Mouse (Mus musculus) urinary bladder, postnatal 14 days (tissue): ENCODE measurements around the gene Plpp7.

Source experiments
- DNase-seq: peaks from one replicate; pipeline ENCODE4 v3.0.0; 2021; ENCODE audit warnings: low spot score

Plpp7 gene

DNA sequence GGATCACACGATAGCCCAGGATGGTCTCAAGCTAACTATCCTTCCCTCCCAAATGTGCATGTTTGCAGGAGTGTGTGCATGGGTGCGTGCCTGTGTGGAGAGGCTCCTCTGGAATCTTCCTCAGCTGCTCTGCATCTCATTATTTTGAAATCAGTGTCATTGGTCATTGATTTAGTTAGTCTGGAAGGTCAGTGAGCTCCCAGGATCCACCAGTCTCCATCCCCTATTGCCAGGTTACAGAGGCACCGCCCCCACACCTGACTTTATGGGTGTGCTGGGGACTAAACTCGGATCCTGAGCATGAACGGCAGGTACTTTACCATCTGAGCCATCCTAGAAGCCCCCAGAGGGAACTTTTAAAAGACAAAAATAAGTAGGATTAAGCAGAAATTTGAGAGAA lies 7.6 kb downstream of the Plpp7 start:
- DNase-seq = no peak

DNA sequence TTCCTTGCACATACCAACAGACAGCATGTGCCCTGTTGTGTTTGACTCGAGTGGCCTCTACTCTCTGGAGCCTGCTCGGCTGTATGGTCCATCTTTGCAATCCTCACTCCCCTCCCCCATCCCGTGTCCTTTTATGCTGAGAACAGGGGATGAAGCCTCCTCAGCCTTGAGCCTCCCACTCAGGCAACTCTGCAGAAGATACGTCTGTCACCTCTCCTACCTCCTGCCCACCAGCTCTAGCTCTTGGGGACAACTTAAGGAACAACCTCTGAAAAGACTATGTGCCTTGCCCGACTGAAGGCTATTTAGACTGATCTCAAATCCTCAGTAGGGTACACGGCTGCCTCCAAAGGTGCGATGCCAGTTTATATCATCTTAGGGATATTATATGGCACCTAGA lies 8.2 kb downstream of the Plpp7 start:
- DNase-seq = no peak

DNA sequence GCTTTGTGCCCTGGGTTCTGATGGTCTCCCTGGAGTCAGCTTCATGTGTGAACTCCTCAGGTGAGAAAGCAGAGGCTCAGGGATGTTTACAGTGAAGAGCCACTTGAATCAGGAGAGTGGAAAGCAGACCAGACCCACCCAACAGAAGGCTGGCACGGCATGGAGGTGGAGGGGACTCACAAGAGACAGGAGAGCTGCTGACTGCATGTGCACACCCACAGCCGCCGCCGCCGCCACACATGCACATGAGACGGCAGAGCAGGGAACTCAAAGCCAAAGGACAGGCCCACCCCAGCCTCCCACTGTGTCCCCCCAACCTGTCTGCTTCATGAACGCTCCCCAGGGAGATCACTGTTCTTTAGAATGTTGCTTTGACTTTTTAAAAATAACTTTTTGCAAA lies 8.8 kb downstream of the Plpp7 start:
- no peak for DNase-seq

DNA sequence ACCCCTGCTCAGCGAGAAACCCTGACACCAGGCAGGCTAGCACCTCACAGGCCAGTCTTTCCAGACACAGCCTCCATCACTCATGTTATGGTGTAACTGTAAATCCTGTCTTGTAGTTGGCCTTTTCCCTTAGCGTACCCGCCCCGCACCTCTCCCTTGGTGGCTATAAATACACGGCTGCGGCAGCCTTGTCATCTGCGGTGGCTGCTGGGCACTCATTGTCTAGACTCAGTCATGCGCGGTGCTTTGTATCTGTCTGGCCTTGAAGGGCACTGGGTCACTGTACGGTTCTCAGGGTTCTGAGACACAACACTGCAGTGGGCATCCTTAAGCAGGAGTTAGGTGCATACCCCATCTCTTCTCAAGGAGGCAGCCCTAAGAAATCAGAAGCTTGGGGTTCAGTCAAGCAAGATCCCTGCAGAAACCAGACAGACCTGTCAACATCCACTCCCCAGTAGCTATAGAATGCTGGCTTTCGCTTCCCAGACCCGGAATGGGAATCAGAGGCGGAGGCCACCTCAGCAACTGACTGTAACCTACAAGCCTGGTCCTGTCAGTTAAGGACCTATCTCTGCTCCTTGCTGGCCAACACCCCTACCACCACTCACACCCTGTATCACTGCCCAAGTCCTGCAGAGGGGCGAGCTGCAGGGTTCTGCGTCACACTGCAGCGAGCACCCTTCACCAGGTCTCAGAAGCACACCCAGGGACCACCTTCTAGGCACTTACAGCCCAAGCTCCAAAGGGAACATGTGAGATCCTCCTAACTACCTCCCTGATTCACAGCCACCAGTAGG lies 10.0 kb downstream of the Plpp7 start:
- no peak for DNase-seq

DNA sequence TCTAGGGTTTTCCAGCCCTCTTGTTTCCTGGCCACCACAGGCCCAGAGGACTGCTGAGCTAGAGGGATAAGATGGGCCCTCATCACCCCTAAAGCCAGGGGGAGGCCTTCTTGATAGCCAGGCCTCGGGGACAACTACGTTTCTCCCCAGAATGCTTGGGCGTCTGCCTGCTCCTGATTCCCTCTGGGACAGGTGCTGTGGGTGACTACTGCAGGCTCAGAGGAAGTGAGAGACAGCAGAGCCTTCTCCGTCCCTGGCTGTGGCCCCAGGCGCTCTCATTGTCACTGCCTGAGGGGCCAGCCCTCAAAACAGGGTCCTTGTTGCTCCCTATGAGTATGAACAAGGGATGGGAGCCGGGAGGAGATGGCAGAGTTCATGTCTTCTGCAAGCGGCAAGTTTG lies 10.6 kb downstream of the Plpp7 start:
- no peak for DNase-seq

DNA sequence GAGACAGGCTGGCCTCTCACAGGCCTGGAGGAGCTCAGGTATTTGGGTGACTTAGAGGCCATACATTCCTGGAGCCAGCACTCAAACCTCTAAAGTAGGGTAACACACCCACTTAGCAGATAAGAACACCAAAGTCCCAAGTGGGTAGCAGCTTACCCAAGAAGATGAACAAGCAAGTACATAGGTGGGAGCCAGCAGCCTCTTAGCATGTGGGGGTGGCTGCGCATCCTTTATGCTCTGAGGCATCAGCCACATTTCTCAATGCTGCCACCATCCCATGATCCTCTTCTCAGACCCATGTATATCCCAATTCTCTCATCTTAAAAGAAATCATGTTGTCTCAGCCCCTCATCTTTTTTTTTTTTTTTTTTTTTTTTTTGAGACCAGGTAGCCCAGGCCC lies 15.9 kb downstream of the Plpp7 start:
- DNase-seq = no peak

DNA sequence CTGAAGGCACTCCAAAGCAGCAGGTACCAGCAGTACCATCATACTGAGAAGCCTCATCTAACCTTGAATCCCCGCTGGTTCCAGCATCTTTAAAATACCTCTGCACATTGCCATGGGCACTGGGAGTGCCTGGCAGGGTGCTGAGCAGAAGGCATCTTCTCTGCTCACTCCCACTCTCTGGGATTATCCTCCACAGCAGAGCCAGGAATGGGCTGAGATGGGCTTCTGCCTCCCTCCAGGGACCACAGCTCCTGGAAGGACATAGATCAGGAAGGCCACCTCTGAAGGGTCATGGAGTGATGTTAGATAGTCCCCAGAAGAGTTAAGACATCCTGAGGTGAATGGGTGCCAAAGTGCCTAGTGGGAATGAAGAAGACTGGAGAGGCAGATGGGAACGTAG lies 17.2 kb downstream of the Plpp7 start:
- no peak for DNase-seq

DNA sequence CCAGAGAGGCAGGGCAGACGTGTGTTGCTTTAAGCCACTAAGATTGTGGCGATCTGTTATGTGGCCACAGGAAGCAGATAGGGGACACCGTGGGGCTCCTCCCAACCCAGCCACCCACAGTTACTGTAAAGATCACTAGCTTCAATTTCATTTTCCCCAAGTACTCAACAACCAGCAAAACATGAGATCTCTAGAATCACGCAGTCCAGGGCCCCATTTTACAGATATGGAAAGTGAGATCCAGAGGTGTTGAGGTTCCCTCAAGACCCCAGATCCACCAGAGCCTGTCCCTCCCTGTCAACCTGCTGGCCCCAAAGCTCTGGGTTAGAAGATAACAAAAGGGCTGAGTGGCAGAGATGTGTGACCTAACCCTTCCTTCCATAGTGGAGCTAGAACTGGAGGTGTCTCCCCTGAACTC lies 20.5 kb downstream of the Plpp7 start:
- no peak for DNase-seq

DNA sequence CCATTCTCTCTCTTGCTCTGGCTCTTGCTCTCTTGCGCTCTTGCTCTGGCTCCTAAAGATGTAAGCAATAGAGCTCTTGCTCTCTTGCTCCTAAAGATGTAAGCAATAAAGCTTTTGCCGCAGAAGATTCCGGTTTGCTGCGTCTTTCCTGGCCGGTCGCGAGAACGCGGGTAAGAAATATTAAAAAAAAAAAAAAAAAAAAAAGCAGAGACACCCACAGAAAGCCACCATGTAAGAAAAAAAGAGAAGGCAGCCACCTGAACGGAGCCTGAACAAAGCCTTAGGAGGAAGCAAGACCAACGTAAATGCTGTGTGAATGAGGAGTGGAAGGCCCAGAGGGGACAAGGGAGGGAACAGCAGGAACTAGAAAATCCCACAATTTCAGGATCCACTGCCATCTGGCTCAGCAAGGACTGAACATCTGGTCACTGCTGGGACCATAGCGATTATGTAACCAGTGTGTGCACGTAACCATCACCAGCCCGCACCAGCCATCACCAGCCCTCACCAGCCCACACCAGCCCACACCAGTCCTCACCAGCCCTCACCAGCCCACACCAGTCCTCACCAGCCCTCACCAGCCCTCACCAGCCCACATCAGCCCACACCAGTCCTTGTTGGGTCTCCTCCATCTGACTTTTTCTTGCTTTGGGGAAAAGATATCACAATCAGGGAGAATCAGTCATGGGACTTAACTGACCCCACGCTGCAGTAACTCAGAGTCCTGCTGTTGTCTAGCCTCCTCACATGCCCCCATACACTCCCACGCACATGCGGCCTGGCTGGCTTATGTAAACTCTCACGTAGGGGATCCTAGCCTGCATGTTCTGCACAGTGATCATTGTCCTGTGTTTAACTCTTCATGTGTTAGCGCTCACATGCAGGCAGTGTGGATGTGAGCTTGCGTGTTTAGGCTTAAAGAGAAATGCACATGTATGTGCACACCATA lies 24.7 kb downstream of the Plpp7 start:
- no peak for DNase-seq

DNA sequence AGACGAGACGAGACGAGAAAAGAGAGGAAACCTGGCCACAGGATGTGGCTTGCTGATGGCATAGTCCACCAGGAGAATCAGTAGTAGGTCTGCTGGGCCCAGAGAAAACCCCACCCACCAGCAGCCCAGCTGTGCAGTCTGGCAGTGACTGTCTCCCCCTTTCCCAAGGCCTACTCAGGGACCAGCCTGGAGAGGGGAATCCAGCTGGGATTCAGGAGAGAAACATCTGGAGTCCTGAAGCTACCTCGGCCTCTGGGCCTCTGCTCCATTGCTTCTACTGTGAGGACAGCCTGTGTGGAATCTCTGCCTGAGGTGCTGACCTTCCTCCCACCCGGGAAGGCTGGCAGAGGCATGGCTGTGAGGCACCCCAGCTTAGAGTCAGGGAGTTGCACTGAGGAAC lies 25.8 kb downstream of the Plpp7 start:
- DNase-seq = no peak

DNA sequence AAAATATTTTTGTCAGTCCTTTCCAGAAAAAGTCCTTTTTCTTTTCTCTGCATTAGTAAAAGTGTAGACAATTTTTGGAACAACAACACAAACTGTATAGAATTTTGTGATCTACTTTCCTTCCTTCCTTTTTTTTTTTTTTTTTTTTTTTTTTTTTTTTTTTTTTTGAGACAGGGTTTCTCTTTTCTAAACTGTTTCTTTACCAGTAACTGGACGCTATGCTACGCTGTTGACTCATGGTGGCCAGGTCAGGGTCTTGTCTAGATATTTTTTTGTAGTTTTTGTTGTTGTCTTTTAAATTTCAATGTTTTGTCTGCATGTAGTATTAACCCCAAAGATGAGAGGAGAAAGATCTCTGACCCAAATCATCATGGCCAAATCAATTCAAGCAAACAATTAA lies 26.5 kb downstream of the Plpp7 start:
- DNase-seq = no peak

DNA sequence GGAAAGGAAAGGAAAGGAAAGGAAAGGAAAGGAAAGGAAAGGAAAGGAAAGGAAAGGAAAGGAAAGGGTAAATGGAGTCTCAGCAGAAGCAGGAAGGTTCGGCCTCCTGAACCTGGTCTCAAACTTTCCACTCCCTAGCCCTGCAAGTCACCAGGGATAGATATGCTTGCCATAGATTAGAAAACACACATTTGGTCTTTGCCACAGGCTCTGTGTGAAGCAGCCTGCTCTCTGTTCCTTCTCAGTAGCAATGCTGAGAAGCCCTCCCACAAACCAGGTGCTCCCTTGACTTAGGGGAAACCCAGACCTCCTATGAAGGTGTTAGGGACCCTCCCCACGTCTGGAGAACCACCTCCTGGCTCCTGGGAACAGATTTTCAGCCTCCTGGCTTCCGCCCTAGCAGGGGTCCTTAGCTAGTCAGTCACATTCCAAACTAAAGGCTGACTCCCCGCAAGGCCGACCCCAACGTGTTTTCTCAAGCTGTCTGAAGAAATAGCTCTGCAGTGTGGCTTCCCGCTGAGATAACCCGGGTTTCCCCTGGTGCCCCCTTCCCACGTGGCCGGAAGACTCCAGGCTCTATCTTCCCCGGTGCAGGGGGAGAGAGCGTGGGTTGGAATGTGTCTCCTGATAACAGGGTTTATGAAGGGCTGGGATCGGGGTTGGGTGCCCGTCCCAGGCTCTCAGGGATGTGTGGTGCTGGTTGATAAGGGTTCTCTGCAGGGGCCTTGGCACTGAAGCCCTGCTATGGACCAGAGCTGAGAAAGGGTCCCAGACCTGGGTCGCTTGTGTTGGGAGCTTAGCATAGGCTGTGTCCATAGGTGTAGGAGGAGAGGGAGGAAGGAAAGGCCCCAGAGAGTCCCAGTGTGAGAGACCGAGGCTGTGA lies 32.6 kb downstream of the Plpp7 start:
- no peak for DNase-seq

DNA sequence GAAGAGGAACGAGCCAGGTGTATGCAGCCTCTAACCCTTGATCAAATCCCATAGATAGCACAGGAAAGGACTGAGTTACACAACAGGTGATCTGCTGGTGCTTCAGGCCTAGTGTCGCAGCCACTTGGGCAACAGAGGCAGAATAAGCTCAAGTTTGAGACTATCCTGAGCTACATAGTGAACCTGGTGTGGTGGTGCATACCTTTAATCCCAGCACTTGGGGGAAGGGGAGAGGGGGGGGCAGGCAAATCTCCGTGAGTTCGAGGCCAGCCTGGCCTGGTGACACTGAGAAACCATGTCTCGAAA lies 33.2 kb downstream of the Plpp7 start:
- DNase-seq = no peak

DNA sequence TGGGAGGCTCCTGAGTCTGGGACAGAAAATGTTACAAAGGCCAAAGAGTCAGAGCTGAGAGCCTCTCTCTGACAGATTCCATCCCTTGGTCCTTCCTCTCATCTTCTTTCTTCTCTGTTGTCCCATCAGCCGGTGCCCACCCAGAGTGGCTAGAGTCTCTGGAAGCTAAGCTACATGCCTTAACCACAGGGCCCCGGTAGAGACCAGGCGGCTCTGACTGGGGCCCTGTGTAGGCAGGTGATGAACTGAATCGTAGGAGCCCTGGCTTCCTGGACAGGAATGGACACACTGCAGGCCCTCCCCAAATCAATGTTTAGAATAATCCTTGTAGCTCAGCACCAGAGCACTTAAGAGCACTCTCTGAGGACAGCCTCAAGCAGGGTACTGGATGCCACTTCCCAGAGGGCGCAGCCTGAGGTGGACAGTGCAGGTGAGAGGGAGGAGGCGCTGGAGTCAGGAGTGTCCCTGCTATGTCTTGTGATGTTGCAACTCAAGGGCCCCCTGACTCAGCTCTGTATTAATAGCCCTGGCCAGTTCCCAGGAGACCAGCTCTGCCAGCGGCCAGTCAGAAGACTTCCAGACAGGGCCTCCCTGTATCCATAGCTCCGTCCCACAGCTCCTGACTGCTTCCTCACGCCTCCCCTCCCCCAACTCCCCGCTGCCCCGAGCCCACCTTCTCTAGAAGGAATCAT lies 34.2 kb downstream of the Plpp7 start:
- DNase-seq = no peak

DNA sequence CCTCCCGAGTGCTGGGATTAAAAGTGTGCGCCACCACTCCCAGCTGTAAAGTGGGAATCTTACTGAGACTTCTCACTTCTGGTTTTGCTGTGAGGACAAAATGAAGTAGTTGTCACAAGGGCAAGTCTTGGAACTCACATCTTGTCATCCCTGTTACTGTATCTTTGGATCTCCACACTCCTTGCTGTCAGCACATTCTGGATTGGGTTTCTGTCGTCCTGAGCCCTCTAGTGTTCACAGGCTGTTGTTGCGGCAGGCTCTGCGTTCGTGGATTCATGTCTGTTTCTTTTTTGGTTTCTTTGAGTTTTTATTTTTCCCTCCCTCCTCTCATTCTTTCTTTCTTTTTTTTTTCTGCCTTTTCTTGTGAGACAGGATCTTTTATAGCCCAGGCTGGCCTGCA lies 35.1 kb downstream of the Plpp7 start:
- DNase-seq = peak; percentile 59

DNA sequence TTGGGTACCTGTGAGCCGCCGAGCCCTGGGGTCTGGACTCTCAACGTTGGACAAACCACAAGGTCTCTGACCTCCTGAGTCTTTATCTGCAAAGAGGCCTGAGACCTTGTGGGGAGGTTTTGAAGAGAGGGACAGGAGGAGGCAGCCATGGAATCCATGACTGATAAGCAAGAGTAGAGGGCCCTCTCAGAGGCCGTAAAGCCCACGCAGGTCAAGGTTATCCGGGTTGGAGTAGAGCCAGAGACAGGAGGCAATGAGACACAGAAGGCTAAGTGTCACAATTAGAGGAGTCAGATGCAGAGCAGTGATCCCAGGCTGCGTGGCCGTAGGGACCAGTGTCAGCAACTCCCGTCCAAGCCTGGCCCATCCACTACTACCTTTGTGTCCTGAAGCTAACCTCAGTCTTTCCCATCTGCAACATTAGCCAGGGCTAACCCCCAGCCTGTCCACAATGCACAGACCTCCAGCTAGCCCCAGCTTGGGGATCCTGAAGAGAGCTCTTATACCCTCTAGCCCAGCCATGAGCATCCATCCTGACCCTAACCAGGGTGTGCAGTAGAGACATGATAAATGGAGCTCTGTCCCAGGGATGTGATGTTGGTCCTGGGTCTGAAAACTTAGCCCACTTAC lies 36.0 kb downstream of the Plpp7 start:
- DNase-seq = no peak

DNA sequence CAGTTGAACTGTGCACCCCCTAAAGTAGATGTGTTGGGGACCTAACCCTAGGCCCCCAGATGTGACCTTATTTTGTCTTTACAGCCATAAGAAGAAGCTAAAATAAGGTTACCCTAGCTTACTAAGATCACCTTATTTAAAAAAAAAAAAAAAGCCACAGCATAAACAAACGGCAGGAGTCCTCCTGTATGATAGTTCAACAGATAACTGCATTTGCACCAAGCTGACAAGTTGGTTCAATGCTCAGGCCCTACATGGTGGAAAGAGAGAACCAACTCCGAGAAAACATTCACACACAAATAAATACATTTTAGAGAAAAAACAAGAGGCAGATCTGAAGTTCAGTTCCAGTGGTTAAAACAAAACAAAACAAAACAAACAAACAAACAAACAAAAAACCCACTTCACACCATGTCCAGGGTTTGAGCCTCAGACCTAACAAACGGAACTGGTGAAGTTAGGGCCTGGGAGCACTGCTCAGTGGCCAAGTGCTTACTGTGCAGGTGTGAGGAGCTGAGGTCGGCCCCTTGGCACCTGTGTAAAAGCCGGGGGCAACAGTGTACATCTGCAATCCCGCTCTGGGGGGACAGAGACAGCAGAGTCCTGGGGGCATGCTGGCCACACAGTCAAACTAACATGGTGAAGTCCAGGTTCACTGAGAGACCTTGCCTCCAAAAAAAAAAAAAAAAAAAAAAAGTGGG lies 36.7 kb downstream of the Plpp7 start:
- DNase-seq = no peak

DNA sequence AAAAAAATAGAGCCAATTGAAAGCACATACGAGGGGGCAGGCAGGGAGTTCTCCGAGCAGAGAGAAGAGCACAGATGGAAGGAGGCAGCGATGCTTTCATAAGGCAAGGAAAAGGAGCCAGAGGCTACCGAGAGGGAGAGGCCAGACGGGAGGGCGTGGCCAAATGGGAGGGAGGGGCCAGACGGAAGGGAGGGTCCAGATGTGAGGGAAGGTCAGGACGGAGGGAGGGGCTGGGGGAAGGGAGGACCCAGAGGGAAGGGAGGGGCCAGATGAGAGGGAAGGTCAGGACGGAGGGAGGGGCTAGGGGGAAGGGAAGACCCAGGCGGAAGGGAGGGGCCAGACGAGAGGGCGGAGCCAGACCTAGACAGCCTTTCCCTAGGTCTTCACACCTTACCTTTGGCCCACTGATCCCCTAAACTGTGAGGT lies 37.3 kb downstream of the Plpp7 start:
- DNase-seq = peak; percentile 60

DNA sequence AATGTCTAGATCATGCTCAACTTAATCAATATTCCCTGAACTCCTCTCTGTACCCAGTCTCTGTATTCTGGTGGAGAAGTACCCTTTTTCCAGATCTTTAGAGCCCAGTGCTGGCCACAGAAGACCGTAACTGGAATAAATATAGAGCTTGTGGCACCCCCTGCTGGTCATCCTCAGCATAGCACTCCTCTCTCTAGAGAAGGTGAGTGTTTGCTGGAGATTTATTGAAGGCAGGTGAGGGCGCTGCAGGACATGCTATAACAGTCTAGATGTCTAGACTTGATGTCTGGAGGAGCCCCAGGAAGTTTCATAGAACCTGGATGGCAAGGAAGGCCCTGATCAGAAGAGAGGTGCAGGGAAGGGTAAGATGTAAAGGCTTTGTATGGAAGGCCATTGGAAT lies 38.7 kb downstream of the Plpp7 start:
- DNase-seq = peak; percentile 89

DNA sequence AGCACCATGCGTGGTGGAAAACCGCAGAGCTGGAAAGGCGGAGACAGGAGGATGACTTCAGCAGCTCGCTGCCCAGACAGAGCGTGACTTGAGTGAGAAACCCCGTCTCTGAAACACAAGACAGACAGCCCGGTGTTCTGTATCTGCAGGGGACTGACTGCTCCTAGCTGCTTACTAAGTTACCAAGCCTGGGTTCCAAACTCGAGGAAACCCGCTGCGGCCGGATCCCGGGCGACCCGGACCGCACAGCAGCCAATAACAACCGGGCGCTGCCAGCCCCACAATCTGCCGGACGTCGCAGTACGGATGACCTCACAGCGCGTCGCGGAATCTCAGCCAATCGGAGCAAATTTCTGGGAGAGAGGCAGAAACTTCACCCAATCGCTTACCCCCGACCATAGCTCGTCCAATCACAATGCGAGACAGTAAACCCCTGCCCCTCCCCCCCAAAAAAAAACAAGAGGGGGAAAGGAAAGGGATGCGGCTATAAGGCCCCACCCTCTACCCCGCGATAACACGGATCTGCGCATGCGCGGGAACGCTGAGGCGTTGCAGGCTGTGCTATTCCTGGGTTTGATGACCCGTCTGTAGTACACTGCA lies 42.4 kb downstream of the Plpp7 start:
- DNase-seq = peak; percentile 97
